Mouse (Mus musculus) testis, postnatal 14 days (tissue): ENCODE measurements around the gene Zc3h4.

Source experiments
- DNase-seq: peaks from one replicate; pipeline ENCODE4 v3.0.0; 2021; ENCODE audit warnings: low spot score

Zc3h4 gene

DNA sequence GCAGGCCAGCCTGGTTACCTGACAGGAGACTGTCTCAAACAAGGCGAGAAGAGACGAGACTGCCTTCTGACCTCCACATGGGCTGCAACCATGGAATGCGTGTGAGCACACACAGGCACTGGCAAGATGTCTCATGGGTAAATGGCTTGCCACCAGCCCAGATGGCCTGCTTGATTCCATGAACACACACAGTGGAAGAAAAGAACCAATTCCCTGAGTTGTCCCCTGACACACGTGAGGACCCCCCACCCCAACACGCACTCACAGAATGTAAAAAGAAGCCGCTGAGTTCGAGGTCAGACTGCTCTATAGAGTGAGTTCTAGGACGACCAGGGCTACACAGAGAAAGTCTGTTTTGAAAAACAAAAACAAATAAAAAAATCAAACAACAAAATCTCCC is 76.9 kb downstream of the Zc3h4 start, which contains the start of gene Npas1:
TSS of gene Npas1 (minus strand) at position 101 of the 400 bp plus-strand sequence.
- DNase-seq, result no peak
